Mouse (Mus musculus) hindbrain, embryonic 13.5 days (tissue): Measurements from ENCODE around the gene Zdhhc7. TPM values are rescaled to one million over a fixed set of nuclear protein-coding genes. Genes with fewer than 3 reads are reported as not detected.

ENCODE experiments used
- ATAC-seq: fragments of 200-750 bp; cut with Nextera tagmentation; 2 replicates; pipeline ENCODE4 v1.8.0; 2017; ENCODE audit warnings: moderate TSS enrichment; ENCODE audit not compliant: low FRiP score
- H3K27ac ChIP-seq: fragments of 300-500 bp; sonication (generic); 2 replicates; pipeline ENCODE4 v1.5.1; 2015; ENCODE audit warnings: inconsistent platforms, mild to moderate bottlenecking, moderate library complexity
- H3K27me3 ChIP-seq: fragments of 300-500 bp; sonication (generic); 2 replicates; pipeline ENCODE4 v1.6.1; 2015; ENCODE audit warnings: mild to moderate bottlenecking, inconsistent platforms
- H3K36me3 ChIP-seq: fragments of 300-500 bp; sonication (generic); 2 replicates; pipeline ENCODE4 v1.6.1; 2015; ENCODE audit warnings: mild to moderate bottlenecking, inconsistent platforms
- H3K4me1 ChIP-seq: fragments of 300-500 bp; sonication (generic); replicated peaks from 2 replicates; pipeline ENCODE4 v1.6.1; 2015; ENCODE audit warnings: inconsistent platforms
- H3K4me2 ChIP-seq: fragments of 300-500 bp; sonication (generic); 2 replicates; pipeline ENCODE4 v1.6.1; 2015; ENCODE audit warnings: inconsistent platforms, mild to moderate bottlenecking, moderate library complexity
- H3K4me3 ChIP-seq: fragments of 300-500 bp; sonication (generic); 2 replicates; pipeline ENCODE4 v1.5.1; 2015; ENCODE audit warnings: mild to moderate bottlenecking, inconsistent platforms
- H3K9ac ChIP-seq: fragments of 300-500 bp; sonication (generic); 2 replicates; pipeline ENCODE4 v1.6.1; 2015; ENCODE audit warnings: mild to moderate bottlenecking, inconsistent platforms
- H3K9me3 ChIP-seq: fragments of 300-500 bp; sonication (generic); 2 replicates; pipeline ENCODE4 v1.6.1; 2016; ENCODE audit warnings: inconsistent platforms
- WGBS: fragments of 180-500 bp; shearing (Covaris S2); methylation state at CpG from one replicate; pipeline ENCODE4 v1.1.7; 2015; 5-methylcytosine and 5-hydroxymethylcytosine counted together
- polyA plus RNA-seq: library from polyadenylated mRNA; unstranded; fragments of >200 nt; fragmentation: Nextera tagmentation; extraction: Ambion mirVana; gene quantifications from 2 replicates; pipeline ENCODE4 v1.2.1, GENCODE M21; 2015

Zdhhc7 gene
- polyA plus RNA-seq, 1 experiment from 2014 or later = 27.9 TPM

DNA sequence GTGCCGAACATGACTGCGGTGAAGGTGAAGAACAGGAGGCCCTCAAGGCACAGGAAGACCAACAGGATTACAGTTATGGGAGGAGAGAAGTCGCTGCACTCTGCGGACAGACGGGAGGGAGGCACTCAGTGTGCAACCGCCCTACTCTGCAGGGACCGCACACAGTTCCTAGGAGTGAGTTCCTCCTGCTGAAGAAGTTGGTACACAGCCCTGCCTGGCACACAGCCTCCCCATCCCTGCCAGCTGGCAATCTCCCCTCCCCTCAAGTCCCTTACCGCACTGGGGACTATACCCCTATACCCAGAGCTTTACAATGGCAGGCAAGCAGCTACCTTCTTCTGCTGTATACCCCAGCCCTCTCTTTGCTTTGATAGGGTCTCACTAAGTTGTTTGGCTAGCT lies 18.0 kb downstream of the Zdhhc7 start:
- no peak overlapping the region for H3K4me3 ChIP-seq
- no peak overlapping the region for H3K27ac ChIP-seq
- ATAC-seq = no peak
- no peaks in the 10 kb centered on the region for H3K27me3 ChIP-seq
- H3K4me2 ChIP-seq = no peak overlapping the region
- H3K9me3 ChIP-seq = no peaks in the 10 kb centered on the region
- no peak overlapping the region for H3K9ac ChIP-seq
- 95% methylated on average over 8 of the region's 8 CpGs for WGBS
- H3K4me1 ChIP-seq = no peaks in the 10 kb centered on the region
- peaks cover 81% of the 10 kb centered on the region for H3K36me3 ChIP-seq

DNA sequence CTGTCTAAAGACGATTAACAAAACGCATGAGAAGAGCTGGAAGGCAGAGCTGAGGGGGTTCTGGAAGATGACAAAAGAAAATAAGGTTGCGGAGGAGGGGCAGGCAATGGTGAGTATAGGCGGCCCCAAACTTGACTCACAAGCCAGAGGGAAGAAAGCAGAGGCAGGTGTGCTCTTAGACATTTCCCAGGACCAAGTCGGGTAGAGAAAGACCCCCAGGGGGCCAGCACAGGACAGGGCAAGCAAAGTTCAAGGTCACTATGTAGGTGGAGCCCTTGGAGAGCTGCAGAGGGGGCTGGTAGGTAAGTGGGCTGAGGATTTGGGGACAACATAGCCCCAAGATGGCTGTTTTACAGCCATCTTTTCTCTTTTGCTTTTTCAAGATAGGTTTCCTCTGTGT lies 21.9 kb downstream of the Zdhhc7 start:
- Histone ChIP-seq H3K27me3 (no peaks in the 10 kb centered on the region), H3K36me3 (peaks cover 44% of the 10 kb centered on the region), H3K9ac (no peak overlapping the region), H3K4me3 (no peak overlapping the region), H3K4me2 (no peak overlapping the region), H3K9me3 (no peaks in the 10 kb centered on the region), H3K4me1 (peaks cover 8% of the 10 kb centered on the region; the same call in 1 of the 2 replicates), H3K27ac (no peak overlapping the region)
- ATAC-seq = no peak
- WGBS = 59% methylated on average over 5 of the region's 5 CpGs

DNA sequence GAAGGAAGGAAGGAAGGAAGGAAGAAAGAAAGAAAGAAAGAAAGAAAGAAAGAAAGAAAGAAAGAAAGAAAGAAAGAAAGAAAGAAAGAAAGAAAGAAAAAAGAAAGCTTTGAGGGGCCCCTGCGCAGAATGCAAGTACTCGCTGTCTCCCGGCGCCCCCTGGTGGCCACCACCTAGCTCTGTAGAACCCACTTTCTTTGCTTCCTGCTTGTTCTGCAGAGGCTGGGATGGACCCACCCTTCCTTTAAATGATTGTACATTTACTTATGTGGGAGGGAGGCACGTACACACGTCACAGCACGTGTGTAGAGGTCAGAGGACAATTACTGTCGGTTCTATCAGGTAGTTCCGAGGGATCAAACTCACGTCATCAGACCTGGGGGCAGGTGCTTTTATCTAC lies 23.2 kb downstream of the Zdhhc7 start:
- WGBS = 20% methylated on average over 10 of the region's 10 CpGs
- Histone ChIP-seq H3K4me1 (peaks cover 8% of the 10 kb centered on the region; the same call in 1 of the 2 replicates), H3K4me2 (no peak overlapping the region), H3K27ac (no peak overlapping the region), H3K9ac (no peak overlapping the region), H3K4me3 (no peak overlapping the region), H3K9me3 (no peaks in the 10 kb centered on the region), H3K36me3 (peaks cover 35% of the 10 kb centered on the region), H3K27me3 (0 out of 2 replicates have a peak, but pooled peaks cover 2% of the 10 kb centered on the region)
- no peak for ATAC-seq

DNA sequence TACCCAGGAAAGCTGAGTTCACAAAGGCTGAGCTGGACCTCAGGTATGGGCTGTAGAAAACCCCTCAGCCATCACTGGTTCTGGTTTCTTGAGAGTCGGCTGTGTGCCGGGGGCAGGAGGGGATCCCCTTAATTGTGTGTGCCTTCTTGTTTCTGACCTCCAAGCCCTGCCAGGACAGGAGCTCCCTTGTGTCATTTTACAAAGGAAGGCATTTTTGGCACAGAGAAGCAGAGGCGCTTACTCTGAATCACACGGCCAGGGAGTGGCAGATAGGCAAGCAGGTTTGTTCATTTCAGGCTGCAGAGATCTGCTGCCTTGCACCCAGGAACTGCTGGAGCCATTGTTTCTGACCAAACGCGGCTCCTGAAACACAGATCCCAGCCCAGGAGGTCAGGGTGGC lies 25.9 kb downstream of the Zdhhc7 start:
- H3K9ac ChIP-seq = peak overlapping the region; percentile 51; the same call in 1 of the 2 replicates
- 0 out of 2 replicates have a peak, but pooled peaks cover 2% of the 10 kb centered on the region for H3K27me3 ChIP-seq
- H3K36me3 ChIP-seq = peaks cover 8% of the 10 kb centered on the region; the same call in 1 of the 2 replicates
- no peak for ATAC-seq
- no peaks in the 10 kb centered on the region for H3K9me3 ChIP-seq
- no peak overlapping the region for H3K27ac ChIP-seq
- H3K4me2 ChIP-seq = no peak overlapping the region
- peaks cover 8% of the 10 kb centered on the region; the same call in 1 of the 2 replicates for H3K4me1 ChIP-seq
- H3K4me3 ChIP-seq = no peak overlapping the region
- WGBS = 49% methylated on average over 6 of the region's 6 CpGs

DNA sequence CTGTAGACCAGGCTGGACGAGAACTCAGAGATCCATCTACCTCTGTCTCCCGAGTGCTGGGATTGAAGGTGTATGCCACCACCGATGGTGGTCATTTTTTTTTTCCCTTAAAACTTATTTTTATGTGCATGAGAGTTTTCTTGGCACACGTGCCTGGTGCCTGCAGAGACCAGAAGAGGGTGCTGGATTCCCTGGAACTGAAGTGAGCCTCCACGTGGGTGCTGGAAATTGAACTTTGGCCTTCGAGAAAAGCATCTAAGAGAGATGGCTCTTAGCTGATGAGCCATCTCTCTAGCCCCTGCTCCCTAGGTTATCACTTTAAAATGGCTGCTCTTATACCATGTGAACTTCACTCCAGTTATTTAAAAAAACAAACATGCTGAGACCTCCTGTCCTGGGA lies 26.8 kb downstream of the Zdhhc7 start:
- 81% methylated on average over 6 of the region's 6 CpGs for WGBS
- no peak for ATAC-seq

DNA sequence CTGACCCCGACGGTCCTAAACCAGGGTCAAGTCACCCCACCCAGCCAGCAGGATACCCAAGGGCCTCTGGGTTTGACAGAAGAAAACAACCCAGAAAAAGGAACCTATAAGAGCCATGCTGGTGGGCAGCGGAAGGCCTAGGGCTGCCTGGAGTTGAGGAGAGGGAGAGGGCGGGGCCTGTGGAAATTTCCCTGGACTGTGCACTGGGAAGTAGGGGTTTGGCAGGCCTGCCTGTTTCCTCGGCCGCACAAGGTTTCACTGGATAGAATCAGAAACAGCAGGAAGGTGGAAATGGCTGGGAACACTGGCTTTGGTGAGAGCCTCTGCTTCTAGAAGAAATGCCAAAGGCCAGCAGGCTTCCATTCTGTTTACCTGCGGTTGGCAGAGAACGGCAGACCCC lies 28.5 kb downstream of the Zdhhc7 start:
- H3K9ac ChIP-seq = no peak overlapping the region
- WGBS = 78% methylated on average over 8 of the region's 8 CpGs
- H3K9me3 ChIP-seq = no peaks in the 10 kb centered on the region

More for the DNA sequence above, 26.8 kb downstream of the Zdhhc7 start:
- no peak overlapping the region for H3K4me2 ChIP-seq
- no peak overlapping the region for H3K9ac ChIP-seq
- no peaks in the 10 kb centered on the region for H3K36me3 ChIP-seq
- H3K27me3 ChIP-seq = 0 out of 2 replicates have a peak, but pooled peaks cover 2% of the 10 kb centered on the region
- H3K4me1 ChIP-seq = peaks cover 8% of the 10 kb centered on the region; the same call in 1 of the 2 replicates
- H3K9me3 ChIP-seq = no peaks in the 10 kb centered on the region
- no peak overlapping the region for H3K27ac ChIP-seq
- H3K4me3 ChIP-seq = no peak overlapping the region

DNA sequence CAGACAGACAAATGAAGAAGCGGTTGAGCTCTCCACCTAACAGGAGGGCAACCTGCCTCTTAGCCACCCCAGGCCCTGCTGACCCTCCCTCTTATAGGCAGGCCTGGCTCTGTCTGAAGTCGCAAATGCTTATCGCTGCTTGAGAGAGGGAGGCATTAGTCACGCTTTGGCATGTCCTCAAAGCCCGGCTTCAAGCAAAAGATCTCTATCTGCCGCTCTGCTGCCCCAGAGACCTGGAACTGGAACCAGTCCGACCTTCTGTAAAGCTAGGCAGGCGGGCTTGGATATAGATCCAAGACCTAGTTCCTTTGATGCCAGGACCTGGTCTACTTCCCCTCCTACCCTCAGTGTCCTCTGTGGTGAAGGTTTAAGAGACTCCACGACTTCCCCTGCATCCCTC lies 29.0 kb downstream of the Zdhhc7 start:
- Histone ChIP-seq H3K4me2 (no peak overlapping the region), H3K9me3 (no peaks in the 10 kb centered on the region), H3K9ac (no peak overlapping the region), H3K36me3 (no peaks in the 10 kb centered on the region), H3K4me1 (peaks cover 14% of the 10 kb centered on the region; the same call in 1 of the 2 replicates), H3K4me3 (no peak overlapping the region), H3K27me3 (0 out of 2 replicates have a peak, but pooled peaks cover 2% of the 10 kb centered on the region), H3K27ac (no peak overlapping the region)
- no peak for ATAC-seq
- 60% methylated on average over 9 of the region's 9 CpGs for WGBS

More for the DNA sequence above, 28.5 kb downstream of the Zdhhc7 start:
- H3K27me3 ChIP-seq = 0 out of 2 replicates have a peak, but pooled peaks cover 2% of the 10 kb centered on the region
- ATAC-seq = no peak
- peaks cover 14% of the 10 kb centered on the region; the same call in 1 of the 2 replicates for H3K4me1 ChIP-seq
- H3K27ac ChIP-seq = no peak overlapping the region
- no peaks in the 10 kb centered on the region for H3K36me3 ChIP-seq
- no peak overlapping the region for H3K4me3 ChIP-seq
- H3K4me2 ChIP-seq = no peak overlapping the region

DNA sequence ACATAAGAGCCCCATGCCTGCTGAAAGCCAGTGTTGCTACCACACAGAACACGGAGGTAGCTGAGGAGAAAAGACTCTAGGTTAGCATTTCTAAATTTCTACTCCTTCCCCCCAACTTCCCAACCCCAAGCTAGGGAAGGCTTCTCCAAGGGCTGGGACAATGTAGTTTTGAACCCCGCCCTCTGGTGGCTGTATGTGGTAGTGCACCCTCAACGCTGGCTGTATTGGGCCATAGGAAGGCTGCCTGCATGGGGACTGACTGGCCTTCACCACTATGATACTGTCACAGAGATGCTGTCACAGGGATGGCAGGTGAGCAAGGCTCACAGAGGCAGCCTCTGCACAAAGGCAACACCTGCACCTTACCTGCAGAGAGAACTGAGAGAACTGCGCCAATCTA lies 29.6 kb downstream of the Zdhhc7 start:
- Histone ChIP-seq H3K36me3 (no peaks in the 10 kb centered on the region), H3K4me2 (no peak overlapping the region), H3K9me3 (no peaks in the 10 kb centered on the region), H3K27ac (no peak overlapping the region), H3K27me3 (0 out of 2 replicates have a peak, but pooled peaks cover 2% of the 10 kb centered on the region), H3K4me3 (no peak overlapping the region), H3K4me1 (peaks cover 14% of the 10 kb centered on the region; the same call in 1 of the 2 replicates), H3K9ac (no peak overlapping the region)
- peak; percentile 71 for ATAC-seq
- WGBS = 28% methylated on average over 4 of the region's 4 CpGs

DNA sequence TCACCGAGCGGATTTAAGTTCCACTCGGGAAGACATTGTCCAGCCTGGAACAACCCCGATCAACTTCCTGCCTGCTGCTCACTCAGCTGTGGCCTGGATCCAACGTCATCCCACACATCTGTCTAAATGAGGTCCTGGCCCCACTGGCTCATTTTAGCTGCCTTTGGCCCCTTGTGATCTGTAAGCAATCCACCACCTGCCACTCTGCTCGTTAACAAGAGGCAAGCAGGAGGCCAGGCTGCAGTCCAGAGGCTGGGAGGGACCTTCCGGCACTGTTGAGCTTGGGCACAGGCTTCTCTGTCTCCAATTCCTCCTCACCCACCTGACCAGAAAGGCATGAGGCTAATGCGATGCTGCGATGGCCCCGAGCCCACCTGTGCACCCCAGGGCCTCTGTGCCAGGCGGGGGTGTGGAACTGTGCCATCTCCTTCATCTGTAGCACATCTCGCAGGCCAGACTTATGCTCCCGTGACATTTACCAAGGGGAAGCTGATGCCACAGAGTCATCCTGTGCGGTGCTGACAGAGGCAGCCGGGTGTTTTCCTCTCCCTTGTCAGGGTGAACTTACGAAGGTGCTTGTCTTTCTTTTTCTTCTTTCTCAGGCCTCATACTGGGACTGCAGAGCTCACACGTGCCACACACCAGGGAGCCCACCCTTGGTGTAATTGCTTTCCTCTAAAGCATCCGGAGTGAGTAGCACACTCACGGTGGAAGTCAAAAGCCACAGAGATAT lies 33.2 kb downstream of the Zdhhc7 start:
- no peak overlapping the region for H3K27ac ChIP-seq
- no peak overlapping the region for H3K9ac ChIP-seq
- H3K36me3 ChIP-seq = no peaks in the 10 kb centered on the region
- WGBS = 60% methylated on average over 19 of the region's 19 CpGs
- H3K4me2 ChIP-seq = no peak overlapping the region
- no peaks in the 10 kb centered on the region for H3K9me3 ChIP-seq
- ATAC-seq = no peak
- no peaks in the 10 kb centered on the region for H3K27me3 ChIP-seq
- 0 out of 2 replicates have a peak, but pooled peaks cover 6% of the 10 kb centered on the region for H3K4me1 ChIP-seq
- H3K4me3 ChIP-seq = no peak overlapping the region

DNA sequence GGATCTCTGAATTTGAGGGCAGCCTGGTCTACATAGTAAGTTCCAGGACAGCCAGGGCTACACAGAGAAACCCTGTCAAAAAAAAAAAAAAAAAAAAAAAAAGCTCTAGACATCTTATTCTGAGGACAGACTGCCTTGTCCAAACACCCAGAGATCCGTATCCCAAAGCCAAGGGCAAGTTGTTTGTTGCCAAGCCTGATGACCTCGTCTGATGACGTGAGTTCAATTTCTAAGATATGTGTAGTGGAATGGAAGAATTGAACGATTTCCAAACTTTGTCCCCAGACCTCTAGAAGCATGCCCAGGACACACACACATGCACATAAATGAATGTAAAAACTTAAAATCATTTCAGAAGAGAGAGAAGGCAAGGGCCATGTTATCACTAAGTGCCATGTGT lies 35.1 kb downstream of the Zdhhc7 start:
- no peak overlapping the region for H3K27ac ChIP-seq
- H3K27me3 ChIP-seq = no peaks in the 10 kb centered on the region
- no peaks in the 10 kb centered on the region for H3K9me3 ChIP-seq
- no peak for ATAC-seq
- H3K4me1 ChIP-seq = 0 out of 2 replicates have a peak, but pooled peaks cover 6% of the 10 kb centered on the region
- 93% methylated on average over 4 of the region's 4 CpGs for WGBS
- no peak overlapping the region for H3K4me3 ChIP-seq
- H3K4me2 ChIP-seq = no peak overlapping the region
- no peaks in the 10 kb centered on the region for H3K36me3 ChIP-seq
- H3K9ac ChIP-seq = no peak overlapping the region

DNA sequence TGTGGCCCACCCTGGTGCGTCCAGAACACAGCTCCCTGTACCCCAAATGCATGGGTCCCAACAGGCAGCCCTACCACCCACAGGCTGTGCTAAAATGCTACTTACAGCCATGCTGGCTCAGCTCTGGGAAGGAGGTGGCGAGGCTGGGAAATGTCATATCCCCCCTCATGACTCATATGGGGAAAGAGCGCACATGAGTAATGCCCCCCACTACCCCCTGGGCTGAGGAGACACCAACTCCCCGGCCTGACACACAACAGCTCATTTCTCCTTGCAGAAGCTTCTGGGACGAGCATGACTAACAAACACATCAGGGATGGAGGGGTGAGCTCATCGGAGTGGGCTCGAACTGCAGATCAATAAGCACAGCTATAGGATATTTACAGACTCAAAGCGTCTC lies 35.7 kb downstream of the Zdhhc7 start:
- Histone ChIP-seq H3K27me3 (no peaks in the 10 kb centered on the region), H3K4me1 (0 out of 2 replicates have a peak, but pooled peaks cover 6% of the 10 kb centered on the region), H3K4me3 (no peak overlapping the region), H3K9ac (no peak overlapping the region), H3K9me3 (no peaks in the 10 kb centered on the region), H3K36me3 (no peaks in the 10 kb centered on the region), H3K27ac (no peak overlapping the region), H3K4me2 (no peak overlapping the region)
- ATAC-seq = no peak
- 96% methylated on average over 8 of the region's 8 CpGs for WGBS

DNA sequence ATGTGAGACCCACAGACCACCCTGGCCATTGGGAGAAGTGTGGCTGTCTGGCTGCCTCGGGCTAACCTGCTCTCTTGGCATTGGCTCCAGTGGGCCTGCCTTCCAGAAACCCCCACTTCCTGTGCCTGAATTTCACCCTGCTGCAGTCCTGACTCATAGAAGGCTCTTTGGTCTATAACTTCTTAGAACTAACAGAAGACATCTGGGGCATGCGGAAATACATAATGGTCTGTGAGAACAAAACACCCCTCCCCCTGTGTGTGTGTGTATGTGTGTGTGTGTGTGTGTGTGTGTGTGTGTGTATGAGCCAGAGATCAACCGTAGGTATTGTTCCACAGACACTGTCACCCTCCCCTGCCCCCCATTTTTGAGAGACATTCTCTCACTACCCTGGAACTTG lies 38.0 kb downstream of the Zdhhc7 start:
- Histone ChIP-seq H3K27ac (no peak overlapping the region), H3K4me3 (no peak overlapping the region), H3K36me3 (no peaks in the 10 kb centered on the region), H3K9me3 (no peaks in the 10 kb centered on the region), H3K9ac (no peak overlapping the region), H3K27me3 (no peaks in the 10 kb centered on the region), H3K4me2 (no peak overlapping the region), H3K4me1 (0 out of 2 replicates have a peak, but pooled peaks cover 5% of the 10 kb centered on the region)
- 80% methylated on average over 3 of the region's 3 CpGs for WGBS
- no peak for ATAC-seq

DNA sequence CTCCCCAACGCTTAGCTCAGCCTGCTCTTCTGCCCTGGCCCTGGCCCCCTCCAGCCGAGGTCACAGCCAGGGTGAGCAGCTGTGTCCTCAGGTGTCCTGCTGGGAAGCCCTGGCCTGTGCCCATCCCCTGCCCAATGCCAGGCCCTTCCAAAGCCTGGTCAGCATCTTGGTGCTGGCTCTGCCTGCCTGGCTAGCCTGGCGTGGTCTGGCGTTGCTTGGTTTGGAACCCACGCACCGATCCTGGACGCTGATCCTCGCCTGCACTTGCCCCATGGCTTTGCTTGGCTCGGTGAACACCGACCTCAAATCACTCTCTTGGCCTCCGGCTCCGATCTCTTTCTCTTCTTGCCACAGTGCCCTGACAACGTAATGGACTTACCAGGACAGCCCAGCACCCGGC lies 38.5 kb downstream of the Zdhhc7 start:
- Histone ChIP-seq H3K9ac (no peak overlapping the region), H3K4me3 (no peak overlapping the region), H3K9me3 (no peaks in the 10 kb centered on the region), H3K27me3 (no peaks in the 10 kb centered on the region), H3K4me2 (no peak overlapping the region), H3K4me1 (no peaks in the 10 kb centered on the region), H3K36me3 (no peaks in the 10 kb centered on the region), H3K27ac (no peak overlapping the region)
- WGBS = 91% methylated on average over 14 of the region's 14 CpGs
- no peak for ATAC-seq
